Mouse (Mus musculus) urinary bladder, postnatal 36 days (tissue): ENCODE results near the gene Lsm2.
"Not testable (repeated sequence)": the region's sequence is repeated elsewhere in the genome, so short reads cannot be mapped to it uniquely, and the experiment has no call there.

ENCODE experiments used
- DNase-seq, 2 experiments: peaks; one replicate each; pipeline ENCODE4 v3.0.0; 2022; ENCODE audit warnings: low spot score in 2 of 2, mixed read lengths in 1 of 2

Lsm2 gene

DNA sequence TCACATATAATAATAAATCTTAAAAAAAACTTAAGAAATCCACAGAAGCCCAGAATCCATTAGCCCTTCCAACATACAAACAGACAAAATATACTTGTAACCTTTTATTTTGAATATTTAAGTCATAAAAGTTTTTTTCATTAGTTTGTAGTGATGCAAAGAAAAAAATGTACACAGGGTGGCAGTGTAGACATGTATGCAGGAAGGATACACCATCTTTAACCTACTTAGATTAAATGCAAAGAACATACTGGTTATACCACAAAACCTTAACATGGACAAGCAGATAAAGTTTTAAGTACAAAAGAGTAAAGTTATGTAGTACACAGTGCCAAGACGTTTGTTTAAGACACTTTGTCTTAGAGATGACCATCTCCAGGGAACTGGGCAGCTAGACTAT lies 25.3 kb upstream of the Lsm2 start:
- no peak for DNase-seq

DNA sequence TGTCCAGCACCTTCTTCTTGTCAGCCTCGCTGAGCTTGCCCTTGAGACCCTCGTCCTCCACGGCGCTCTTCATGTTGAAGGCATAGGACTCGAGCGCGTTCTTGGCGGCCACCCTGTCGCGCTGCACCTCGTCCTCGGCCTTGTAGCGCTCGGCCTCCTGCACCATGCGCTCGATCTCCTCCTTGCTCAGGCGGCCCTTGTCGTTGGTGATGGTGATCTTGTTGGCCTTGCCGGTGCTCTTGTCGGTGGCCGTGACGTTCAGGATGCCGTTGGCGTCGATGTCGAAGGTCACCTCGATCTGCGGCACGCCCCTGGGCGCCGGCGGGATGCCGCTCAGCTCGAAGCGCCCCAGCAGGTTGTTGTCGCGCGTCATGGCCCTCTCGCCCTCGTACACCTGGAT lies 24.4 kb upstream of the Lsm2 start:
- not testable (repeated sequence) for DNase-seq

DNA sequence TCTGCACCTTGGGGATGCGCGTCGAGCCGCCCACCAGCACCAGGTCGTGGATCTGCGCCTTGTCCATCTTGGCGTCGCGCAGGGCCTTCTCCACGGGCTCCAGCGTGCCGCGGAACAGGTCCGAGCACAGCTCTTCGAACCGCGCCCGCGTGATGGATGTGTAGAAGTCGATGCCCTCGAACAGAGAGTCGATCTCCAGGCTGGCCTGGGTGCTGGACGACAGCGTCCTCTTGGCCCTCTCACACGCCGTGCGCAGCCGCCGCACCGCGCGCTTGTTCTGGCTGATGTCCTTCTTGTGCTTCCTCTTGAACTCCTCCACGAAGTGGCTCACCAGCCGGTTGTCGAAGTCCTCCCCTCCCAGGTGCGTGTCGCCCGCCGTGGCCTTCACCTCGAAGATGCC lies 23.7 kb upstream of the Lsm2 start:
- DNase-seq, result not testable (repeated sequence)

DNA sequence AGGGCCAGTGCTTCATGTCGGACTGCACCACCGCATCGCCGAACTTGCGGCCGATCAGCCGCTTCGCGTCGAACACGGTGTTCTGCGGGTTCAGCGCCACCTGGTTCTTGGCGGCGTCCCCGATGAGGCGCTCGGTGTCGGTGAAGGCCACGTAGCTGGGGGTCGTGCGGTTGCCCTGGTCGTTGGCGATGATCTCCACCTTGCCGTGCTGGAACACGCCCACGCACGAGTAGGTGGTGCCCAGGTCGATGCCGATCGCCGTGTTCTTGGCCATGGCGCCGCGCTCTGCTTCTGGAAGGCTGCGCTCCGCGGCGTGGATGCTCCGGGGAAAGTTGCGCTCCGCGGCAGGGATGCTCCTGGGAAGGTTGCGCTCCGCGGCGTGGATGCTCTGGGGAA lies 22.9 kb upstream of the Lsm2 start:
- not testable (repeated sequence) for DNase-seq

DNA sequence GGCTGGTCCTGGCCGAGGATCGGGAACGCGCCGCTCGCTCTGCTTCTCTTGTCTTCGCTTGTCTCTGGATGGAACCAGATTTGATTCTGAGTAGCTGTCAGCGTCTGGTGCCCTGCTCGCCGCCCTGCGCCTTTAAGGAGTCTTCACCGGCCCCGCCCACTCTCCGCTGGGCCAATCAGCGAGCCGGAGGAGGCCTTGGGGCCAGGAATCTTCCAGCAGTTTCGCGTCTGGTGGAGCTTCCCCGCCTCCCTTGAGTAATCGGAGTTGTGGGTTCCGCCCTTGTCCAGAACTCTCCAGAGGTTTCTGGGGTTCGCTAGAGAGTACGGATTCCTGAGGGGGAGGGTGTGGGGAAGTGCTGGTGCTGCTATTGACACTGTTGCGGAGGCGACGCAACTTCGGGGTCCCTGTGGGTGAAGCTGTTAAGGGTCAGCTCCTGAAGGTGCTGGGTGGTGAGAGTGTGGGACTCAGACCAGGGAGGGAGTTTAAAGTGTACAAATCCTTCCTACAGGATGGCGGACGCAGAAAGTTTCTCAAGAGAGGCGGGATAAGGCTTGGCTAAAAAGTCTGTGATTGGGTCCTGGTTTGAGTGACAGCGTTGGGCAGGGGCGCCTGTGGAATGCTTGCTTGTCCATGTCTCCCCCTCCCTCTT lies 22.4 kb upstream of the Lsm2 start, which contains the start of gene Hspa1b:
Gene Hspa1b, minus strand, starts transcription at position 109 of the 649 bp plus-strand sequence.
- peak; percentile 88 to 89 for DNase-seq

DNA sequence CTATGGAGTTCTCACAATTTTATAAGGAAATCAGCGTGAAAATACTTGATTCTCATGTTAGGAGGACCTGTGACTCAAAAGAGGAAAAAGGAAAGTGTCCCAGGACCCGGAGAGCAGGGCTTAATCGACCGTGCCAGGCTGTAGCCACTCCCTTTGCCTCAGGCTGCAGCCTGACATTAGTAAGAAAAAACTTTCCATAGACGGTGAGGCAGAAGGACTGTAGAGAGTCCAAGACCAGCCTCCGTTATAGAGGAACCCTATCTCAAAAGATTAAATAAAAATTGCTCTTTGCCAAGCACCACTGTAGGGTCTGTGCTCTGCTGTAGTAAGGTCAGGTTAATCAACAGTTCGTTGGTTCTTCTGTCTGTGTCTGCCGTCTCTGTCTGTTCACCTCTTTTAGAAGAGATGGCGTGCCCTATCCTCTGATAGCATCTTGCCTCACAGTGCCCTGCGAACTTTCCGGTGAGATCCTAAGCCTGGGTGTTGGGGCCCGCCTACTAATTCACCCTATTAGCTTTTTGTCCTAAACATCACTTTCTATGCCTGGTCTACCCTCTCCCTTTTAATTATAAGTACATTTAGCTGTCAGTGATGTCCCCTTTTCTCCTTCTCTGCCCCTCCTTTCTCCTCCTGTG lies 21.7 kb upstream of the Lsm2 start:
- no peak for DNase-seq

DNA sequence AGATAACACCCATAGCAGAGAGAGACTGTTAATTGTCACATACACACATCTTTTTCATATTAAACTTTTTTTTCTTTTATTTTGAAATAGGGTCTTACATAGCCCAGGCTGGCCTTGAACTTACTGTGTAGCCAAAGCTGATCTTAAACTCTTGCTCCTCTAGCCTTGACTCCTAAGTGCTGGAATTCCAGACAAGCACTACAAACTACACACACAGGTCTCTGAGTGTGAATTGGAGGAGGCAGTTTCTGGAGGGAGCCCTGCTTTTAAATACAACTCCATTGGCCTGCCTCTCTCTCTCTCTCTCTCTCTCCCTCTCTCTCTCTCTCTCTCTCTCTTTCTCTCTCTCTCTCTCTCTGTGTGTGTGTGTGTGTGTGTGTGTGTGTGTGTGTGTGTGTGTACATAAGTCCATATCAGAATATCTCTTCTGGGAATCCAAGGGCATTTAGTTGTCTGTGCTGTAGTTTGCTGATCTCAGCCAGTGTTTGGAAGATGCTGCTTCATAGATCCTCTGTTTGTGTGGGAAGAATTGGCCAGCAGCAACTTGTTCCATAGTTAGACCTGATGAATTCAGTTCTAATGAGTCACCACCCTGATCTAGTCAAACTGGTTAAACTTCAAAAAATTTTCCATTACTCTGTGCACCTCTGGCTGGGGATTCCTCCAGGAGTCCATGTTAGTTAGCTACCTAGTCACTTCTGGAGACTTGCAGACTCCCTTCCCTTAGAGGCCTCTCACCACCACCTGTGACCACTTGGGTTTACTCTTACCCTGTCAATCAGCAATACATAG lies 20.8 kb upstream of the Lsm2 start:
- no peak for DNase-seq

DNA sequence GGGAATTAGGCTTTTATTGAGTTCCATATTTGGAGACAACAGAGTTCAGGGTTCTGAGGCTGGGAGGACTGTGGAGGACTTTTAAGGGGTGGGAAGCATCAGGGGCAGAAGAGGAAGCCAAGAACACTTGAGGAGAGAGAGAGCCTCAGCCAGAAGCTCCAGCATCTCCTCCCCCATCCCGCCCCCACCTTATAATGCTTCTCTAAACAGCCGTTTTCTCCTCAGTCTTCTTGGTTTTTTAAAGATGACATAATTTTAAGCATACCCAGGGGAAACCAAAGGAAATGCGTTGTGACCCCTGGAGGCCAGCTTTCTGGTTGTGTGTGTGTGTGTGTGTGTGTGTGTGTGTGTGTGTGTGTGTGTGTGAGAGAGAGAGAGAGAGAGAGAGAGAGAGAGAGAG lies 19.5 kb upstream of the Lsm2 start:
- no peak for DNase-seq

DNA sequence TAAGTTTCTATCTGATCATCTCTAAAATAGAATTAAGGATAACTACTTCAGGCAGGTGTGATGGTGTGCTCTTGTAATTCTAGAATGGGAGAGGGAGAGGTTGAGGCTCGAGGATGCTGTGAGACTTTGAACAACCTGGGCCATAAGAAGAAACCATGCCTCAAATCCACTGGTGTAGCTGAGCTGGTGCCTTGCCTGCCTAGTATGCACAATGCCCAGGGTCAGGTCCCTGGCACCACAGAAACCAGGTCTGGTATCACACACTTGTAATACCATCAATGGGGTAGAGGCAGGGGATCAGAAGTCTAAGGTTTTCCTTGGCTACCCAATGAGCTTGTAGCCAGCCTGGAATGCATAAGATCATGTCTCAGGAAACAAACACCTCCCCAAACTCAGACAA lies 18.8 kb upstream of the Lsm2 start:
- DNase-seq, result no peak

DNA sequence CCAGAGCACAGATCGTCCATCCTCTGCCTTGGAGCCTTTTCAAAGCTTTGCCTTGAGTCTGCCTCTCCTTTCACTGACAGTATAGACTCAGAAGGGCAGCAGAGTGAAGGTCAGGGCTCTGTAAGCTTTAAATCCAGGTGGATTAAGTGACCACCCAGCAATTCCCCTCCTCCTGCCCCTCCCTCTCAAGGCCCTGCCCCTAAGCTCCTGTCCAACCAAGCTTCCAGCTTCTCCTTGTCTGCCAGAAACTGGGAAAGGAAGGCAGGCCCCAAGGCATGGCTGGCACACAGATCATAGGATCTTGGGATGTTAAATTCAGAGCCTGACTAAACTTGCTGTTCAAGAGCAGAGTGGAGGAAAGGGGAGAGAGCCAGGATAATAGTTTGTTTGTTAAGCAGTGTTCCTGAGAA lies 17.0 kb upstream of the Lsm2 start:
- peak in 1 of 2 experiments; percentile 52 for DNase-seq

DNA sequence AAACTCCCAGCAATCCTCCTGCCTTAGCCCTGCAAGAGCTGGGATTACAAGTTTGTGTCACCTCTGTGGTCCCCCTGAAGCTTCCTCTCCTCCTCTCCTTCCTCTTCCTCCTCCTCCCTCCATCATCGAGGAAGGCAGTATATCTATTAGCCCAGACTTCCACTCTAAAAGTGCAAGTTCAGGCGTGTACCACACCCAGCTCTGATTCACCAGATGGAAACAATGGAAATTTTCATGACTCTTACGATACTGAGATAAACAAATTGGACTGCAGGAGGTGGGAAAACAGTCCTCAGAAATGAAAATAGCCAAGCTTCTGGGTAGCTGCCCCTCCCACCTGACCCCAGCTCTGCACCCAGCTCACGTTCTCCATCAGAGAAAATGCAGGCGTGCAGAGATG lies 16.0 kb upstream of the Lsm2 start:
- no peak for DNase-seq

DNA sequence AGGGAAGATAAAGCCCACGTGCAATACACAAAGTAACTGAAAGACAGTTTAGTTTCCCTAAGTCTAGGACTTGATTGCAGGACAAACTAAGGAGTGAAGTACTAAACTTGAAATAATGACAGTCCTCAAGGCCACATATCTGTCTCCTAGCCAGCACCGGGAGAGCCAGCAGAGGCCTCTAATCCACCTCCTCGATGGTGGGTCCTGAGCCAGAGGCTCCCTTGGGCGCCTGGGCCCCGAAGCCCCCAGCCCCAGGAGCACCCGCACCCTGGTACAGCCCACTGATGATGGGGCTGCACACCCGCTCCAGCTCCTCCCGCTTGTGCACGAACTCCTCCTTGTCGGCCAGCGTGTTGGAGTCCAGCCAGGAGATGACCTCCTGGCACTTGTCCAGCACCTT lies 11.8 kb upstream of the Lsm2 start, which contains the start of gene Gm20481:
Gene Gm20481, plus strand, starts transcription at position 91 of the 400 bp plus-strand sequence.
- not testable (repeated sequence) for DNase-seq

DNA sequence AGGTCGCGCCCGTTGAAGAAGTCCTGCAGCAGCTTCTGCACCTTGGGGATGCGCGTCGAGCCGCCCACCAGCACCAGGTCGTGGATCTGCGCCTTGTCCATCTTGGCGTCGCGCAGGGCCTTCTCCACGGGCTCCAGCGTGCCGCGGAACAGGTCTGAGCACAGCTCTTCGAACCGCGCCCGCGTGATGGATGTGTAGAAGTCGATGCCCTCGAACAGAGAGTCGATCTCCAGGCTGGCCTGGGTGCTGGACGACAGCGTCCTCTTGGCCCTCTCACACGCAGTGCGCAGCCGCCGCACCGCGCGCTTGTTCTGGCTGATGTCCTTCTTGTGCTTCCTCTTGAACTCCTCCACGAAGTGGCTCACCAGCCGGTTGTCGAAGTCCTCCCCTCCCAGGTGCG lies 10.8 kb upstream of the Lsm2 start:
- not testable (repeated sequence) for DNase-seq

DNA sequence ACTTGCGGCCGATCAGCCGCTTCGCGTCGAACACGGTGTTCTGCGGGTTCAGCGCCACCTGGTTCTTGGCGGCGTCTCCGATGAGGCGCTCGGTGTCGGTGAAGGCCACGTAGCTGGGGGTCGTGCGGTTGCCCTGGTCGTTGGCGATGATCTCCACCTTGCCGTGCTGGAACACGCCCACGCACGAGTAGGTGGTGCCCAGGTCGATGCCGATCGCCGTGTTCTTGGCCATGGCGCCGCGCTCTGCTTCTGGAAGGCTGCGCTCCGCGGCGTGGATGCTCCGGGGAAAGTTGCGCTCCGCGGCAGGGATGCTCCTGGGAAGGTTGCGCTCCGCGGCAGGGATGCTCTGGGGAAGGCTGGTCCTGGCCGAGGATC lies 10.0 kb upstream of the Lsm2 start:
- DNase-seq, result not testable (repeated sequence)

DNA sequence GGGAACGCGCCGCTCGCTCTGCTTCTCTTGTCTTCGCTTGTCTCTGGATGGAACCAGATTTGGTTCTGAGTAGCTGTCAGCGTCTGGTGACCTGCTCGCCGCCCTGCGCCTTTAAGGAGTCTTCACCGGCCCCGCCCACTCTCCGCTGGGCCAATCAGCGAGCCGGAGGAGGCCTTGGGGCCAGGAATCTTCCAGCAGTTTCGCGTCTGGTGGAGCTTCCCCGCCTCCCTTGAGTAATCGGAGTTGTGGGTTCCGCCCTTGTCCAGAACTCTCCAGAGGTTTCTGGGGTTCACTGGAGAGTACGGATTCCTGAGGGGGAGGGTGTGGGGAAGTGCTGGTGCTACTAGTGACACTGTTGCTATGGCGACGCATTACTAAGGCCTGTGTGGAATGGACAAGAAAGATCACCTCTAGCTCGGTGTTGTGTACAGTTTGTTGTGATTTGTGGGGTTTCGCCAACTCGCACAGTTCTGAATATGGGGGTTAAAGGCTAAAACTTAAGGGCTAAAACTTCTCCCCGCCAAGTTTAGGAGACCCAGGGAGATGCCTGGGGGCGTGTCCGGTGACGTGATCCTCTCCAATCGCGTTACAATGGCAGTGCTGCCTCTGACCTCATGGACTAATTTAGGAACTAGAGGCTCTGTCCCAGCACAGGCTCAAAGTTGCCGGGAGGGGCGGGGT lies 9.5 kb upstream of the Lsm2 start, which contains the start of the genes Hspa1a and Hspa1l:
Gene Hspa1a, minus strand, starts transcription at position 88 of the 681 bp plus-strand sequence.
Gene Hspa1l, plus strand, starts transcription at position 635 of the 681 bp plus-strand sequence.
- DNase-seq, result peak; percentile 82 to 88

DNA sequence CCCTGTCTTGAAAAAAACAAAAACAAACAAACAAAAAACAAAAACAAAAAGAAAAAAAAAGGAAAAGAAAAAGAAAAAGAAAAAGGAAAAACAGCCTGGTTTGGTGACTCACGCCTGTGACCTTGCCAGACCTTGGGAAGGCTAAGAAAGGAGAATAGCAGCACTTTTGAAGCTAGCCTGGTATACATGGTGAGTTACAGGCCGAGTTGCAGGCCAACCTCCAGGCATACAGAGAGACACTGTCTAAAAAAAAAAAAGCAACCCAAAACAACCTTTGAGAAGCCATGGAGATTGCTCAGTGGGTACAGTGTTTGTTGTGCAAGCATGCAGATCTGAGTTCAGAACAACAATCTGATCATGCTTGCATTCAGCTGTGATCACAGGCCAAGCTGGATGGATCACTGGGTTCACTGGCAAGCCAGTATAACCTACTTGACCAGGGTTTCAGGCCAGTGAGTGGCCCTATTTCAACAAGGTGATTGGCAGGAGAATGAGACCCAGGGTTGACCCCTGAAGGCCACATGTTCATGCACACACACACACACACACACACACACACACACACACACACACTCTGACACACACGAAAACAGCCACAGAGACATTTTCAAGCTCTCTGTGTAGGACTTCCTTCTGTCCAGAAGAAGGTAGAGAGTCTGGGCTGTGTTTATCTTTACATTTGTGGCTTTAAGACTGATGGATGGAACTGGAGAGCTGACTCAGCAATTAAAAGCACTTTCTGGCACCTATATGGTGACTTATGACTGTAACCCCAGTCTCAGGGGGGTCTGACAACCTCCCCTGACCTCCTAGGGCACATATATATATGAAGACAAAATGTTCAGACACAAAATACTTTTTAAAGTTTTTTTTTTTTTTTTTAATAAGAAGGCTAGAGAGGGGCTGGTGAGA lies 5.8 kb upstream of the Lsm2 start:
- DNase-seq, result no peak

DNA sequence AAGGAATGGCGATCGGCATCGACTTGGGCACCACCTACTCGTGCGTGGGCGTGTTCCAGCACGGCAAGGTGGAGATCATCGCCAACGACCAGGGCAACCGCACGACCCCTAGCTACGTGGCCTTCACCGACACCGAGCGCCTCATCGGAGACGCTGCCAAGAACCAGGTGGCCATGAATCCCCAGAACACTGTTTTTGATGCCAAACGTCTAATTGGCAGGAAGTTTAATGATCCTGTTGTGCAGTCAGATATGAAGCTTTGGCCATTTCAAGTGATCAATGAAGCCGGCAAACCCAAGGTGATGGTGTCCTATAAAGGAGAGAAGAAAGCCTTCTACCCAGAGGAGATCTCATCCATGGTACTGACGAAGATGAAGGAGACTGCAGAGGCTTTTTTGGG lies 4.7 kb upstream of the Lsm2 start:
- no peak for DNase-seq

DNA sequence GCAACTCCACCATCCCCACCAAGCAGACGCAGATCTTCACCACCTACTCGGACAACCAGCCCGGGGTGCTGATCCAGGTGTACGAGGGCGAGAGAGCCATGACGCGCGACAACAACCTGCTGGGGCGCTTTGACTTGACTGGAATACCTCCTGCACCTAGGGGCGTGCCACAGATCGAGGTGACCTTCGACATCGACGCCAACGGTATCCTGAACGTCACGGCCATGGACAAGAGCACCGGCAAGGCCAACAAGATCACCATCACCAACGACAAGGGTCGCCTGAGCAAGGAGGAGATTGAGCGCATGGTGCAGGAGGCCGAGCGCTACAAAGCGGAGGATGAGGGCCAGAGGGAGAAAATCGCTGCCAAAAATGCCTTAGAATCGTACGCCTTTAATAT lies 3.4 kb upstream of the Lsm2 start:
- DNase-seq, result no peak

DNA sequence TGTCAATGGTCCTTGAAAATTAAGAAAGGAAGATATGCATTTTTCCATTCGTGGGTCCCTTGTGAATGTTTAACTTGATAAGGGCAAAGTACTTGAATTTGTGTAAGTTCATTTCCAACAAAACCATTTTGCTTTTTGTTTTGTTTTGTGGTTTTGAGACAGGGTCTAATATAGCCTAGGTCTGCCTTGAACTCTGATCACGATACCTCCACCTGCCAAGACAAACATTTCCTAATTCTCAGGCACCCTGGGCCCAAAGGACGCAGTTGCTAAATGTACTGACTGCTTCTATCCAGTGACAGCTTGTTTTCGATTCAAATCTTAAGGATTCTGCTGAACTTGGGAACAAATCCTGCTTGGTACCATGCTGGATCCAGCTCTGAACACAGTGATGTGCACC lies 2.0 kb upstream of the Lsm2 start:
- no peak for DNase-seq

DNA sequence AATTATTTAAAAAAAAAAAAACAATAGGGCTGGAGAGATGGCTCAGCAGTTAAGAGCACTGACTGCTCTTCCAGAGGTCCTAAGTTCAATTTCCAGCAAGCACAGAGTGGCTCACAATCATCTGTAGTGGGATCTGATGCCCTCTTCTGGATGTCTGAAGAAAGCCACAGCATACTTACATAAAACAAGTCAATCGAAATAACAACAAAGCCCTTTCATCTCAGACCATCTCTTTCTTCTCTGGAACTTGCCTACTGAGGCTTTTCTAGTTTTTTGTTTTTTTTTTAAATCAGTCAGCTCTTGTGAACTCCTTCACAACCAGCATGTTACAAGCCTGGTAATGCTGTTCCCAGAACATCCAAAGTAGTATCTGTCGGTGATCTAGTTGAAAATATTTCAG lies 1.0 kb upstream of the Lsm2 start:
- no peak for DNase-seq

DNA sequence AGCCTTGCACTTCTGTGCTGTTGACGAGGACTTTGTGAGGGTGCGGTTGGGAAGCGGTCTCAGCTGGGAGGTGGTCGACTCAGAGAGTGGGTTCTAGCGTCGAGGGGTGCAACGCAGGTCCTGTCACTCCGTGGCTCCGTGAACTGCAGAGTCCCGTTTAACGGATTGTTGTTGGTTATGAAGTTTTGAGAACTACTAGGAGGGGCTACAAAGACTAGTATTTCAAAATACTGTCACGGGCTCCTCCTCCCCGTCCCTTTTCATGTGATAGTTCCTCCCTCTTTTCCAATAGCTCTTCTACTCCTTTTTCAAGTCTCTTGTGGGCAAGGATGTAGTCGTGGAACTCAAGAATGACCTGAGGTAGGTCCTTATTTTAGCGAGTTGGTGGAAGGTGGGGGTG lies 666 bp downstream of the Lsm2 start:
- no peak for DNase-seq
